Mouse (Mus musculus) stomach, embryonic 15.5 days (tissue): ENCODE measurements around the gene Camta2. TPM values are rescaled to one million over a fixed set of nuclear protein-coding genes. Genes with fewer than 3 reads are reported as not detected.
A peak's percentile ranks its signal among the peaks of the same experiment; 100 is the strongest.

Experiments
- ATAC-seq: fragments of 200-750 bp; cut with Nextera tagmentation; 2 replicates; pipeline ENCODE4 v1.8.0; 2017; ENCODE audit warnings: low read depth, moderate number of reproducible peaks, moderate TSS enrichment; ENCODE audit not compliant: insufficient read depth, low FRiP score
- H3K27ac ChIP-seq: fragments of 300-500 bp; sonication (generic); 2 replicates; pipeline ENCODE4 v1.5.1; 2015; ENCODE audit warnings: mild to moderate bottlenecking, inconsistent platforms
- H3K27me3 ChIP-seq: fragments of 300-500 bp; sonication (generic); replicated peaks from 2 replicates; pipeline ENCODE4 v1.6.1; 2015; ENCODE audit warnings: inconsistent platforms
- H3K36me3 ChIP-seq: fragments of 300-500 bp; sonication (generic); 2 replicates; pipeline ENCODE4 v1.6.1; 2015; ENCODE audit warnings: inconsistent platforms
- H3K4me1 ChIP-seq: fragments of 300-500 bp; sonication (generic); 2 replicates; pipeline ENCODE4 v1.6.1; 2015; ENCODE audit warnings: inconsistent platforms
- H3K4me2 ChIP-seq: fragments of 300-500 bp; sonication (generic); 2 replicates; pipeline ENCODE4 v1.6.1; 2015; ENCODE audit warnings: mild to moderate bottlenecking, inconsistent platforms
- H3K4me3 ChIP-seq: fragments of 300-500 bp; sonication (generic); replicated peaks from 2 replicates; pipeline ENCODE4 v1.5.1; 2015; ENCODE audit warnings: inconsistent platforms
- H3K9ac ChIP-seq: fragments of 300-500 bp; sonication (generic); 2 replicates; pipeline ENCODE4 v1.6.1; 2015; ENCODE audit warnings: inconsistent platforms
- H3K9me3 ChIP-seq: fragments of 300-500 bp; sonication (generic); 2 replicates; pipeline ENCODE4 v1.6.1; 2016; ENCODE audit warnings: inconsistent platforms
- WGBS: fragments of 180-500 bp; shearing (Covaris S2); methylation state at CpG from one replicate; pipeline ENCODE4 v1.1.7; 2015; 5-methylcytosine and 5-hydroxymethylcytosine counted together
- microRNA-seq: library from miRNA; unstranded; fragments of <30 nt; microRNA quantifications from one replicate; pipeline ENCODE4, GENCODE M21; 2016
- polyA plus RNA-seq: library from polyadenylated mRNA; unstranded; fragments of >200 nt; fragmentation: Nextera tagmentation; extraction: Ambion mirVana; gene quantifications from 2 replicates; pipeline ENCODE4 v1.2.1, GENCODE M21; 2015

Camta2 gene
- polyA plus RNA-seq, 1 experiment from 2014 or later, result 13.0 TPM

DNA sequence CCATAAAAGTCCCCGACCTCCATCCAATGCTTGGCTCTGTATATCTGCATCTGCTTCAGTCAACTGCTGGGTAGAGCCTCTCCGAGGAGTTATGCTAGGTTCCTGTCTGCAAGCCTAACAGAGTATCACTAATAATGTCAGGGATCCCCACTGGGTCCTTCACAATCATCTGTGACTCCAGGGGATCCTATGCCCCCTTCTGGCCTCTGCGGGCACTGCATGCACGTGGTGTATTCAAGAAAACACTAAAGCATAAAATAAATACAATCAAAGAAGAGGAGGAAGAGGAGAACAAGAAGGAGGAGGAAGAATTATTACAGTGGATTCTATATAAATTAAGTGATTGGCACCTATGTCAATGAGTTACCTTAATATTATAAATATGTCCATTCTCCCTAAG, 62.4 kb downstream of the Camta2 start:
- WGBS, result 48% methylated on average over 4 of the region's 4 CpGs
- Histone ChIP-seq H3K4me2 (no peak overlapping the region), H3K27me3 (no peaks in the 10 kb centered on the region), H3K9ac (no peak overlapping the region), H3K4me1 (no peaks in the 10 kb centered on the region; the same call in 1 of the 2 replicates), H3K9me3 (no peaks in the 10 kb centered on the region), H3K4me3 (no peak overlapping the region), H3K27ac (no peak overlapping the region), H3K36me3 (no peaks in the 10 kb centered on the region)
- ATAC-seq, result no peak

DNA sequence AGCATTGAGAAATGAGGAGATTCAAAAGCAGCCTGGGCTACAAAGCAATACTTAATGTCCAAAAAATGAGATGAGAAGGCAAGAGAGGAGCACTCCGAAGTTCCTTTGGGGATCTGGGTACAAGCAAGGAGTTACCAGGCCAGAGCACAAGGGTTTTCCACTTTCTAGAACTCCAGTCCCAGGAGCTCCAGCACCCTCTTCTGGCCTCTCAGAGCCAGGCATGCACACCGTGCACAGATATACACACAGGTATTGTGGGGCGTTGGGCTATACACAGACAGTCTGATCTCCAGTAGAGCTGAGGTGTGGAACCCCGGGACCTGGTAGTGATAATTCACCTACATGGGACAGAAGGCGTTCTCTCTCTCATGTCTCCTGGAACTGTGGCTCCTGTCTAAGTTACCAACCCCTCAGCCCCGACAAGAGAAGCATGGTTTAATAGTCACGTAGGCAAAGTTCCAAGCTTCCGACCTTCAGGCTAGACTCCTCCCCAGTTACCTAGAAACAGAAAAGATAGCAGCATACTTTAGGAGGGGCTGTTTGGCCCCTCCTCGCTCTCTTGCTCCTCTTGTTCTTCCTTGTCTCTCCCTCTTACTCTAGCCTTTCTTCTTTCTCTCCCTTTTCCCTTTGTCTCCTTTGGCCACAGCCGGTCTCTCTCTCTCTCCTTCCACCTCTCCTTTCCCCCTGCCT, 64.7 kb downstream of the Camta2 start:
- H3K4me1 ChIP-seq, result no peaks in the 10 kb centered on the region; the same call in 1 of the 2 replicates
- no peak overlapping the region for H3K4me2 ChIP-seq
- H3K4me3 ChIP-seq, result no peak overlapping the region
- WGBS, result 75% methylated on average over 10 of the region's 10 CpGs
- no peak overlapping the region for H3K27ac ChIP-seq
- no peaks in the 10 kb centered on the region for H3K36me3 ChIP-seq
- H3K9ac ChIP-seq, result no peak overlapping the region
- no peaks in the 10 kb centered on the region for H3K27me3 ChIP-seq
- ATAC-seq, result peak; percentile 16; the same call in 1 of the 2 replicates
- no peaks in the 10 kb centered on the region for H3K9me3 ChIP-seq

DNA sequence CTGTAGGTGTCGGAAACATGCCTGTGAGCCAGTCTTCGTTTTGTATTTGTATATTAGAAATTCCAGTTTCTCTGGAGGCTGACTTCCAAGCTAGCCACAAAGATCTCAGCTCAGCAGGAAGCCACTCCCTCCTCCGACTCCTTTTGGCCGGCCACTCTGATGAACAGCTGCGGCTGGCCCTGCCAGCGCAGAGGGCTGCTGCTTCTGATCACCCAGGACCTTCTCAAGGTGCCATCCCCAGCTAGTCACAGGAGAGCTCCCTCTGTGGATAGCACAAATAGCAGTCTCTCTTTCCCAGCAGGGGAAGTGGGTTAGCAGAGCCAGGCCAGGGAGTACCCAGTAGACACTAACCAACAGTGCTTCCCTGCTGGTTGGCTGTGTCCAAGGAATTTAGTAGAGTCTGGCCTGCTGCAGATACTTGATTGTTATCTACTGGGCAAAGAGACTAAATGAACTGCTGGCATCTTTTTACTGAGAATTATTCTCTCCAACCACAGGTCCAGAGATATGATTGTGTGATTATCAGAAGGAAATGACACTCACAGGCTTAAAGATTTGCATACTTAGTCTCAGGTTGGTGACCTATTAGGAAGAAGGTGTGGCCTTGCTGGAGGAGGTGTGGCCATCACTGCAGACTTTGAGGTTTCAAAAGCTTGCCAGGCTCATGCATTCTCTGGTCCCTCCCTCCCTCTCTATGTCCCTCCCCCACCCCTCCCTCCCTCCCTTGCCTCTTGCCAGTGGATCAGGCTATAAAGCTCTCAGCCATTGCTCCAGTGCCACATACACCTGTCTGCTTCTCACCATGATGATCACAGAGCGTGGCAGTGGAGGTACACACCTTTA, 65.7 kb downstream of the Camta2 start:
- 36% methylated on average over 7 of the region's 7 CpGs for WGBS
- no peak overlapping the region for H3K4me3 ChIP-seq
- H3K27ac ChIP-seq, result no peak overlapping the region
- no peak; the same call in 1 of the 2 replicates for ATAC-seq
- H3K4me1 ChIP-seq, result no peaks in the 10 kb centered on the region; the same call in 1 of the 2 replicates
- H3K9me3 ChIP-seq, result no peaks in the 10 kb centered on the region
- H3K36me3 ChIP-seq, result no peaks in the 10 kb centered on the region
- no peak overlapping the region for H3K4me2 ChIP-seq
- no peaks in the 10 kb centered on the region for H3K27me3 ChIP-seq
- H3K9ac ChIP-seq, result no peak overlapping the region

Small RNA genes within 50 kb of the gene (microRNA-seq; reads per million reads assigned to microRNA genes)
- not detected for gene Mir6925

Other genes starting within 250 kb of the Camta2 start
- 36.1 and 40.6 TPM in 2 replicates for gene Med11, start 236.2 kb downstream of the Camta2 start, polyA plus RNA-seq
- gene Zmynd15, start 228.7 kb downstream of the Camta2 start, polyA plus RNA-seq, result 0.73 and 0.75 TPM in 2 replicates
- 7.3 and 8.8 TPM in 2 replicates for gene Cxcl16, start 228.1 kb downstream of the Camta2 start, polyA plus RNA-seq
- gene Tm4sf5, start 182.9 kb downstream of the Camta2 start, polyA plus RNA-seq, result 65.0 and 71.2 TPM in 2 replicates
- gene Vmo1, start 173.5 kb downstream of the Camta2 start, polyA plus RNA-seq, result 0.62 TPM in 1 of 2 replicates, not detected in the other
- gene Gltpd2, start 168.9 kb downstream of the Camta2 start, polyA plus RNA-seq, result 2.1 and 3.3 TPM in 2 replicates
- gene Psmb6, start 162.7 kb downstream of the Camta2 start, polyA plus RNA-seq, result 689 and 690 TPM in 2 replicates
- not detected in 2 replicates for gene Gm40193, start 155.2 kb downstream of the Camta2 start, polyA plus RNA-seq
- gene Pld2, start 148.0 kb downstream of the Camta2 start, polyA plus RNA-seq, result 12.9 and 13.7 TPM in 2 replicates
- 14.9 and 15.9 TPM in 2 replicates for gene Mink1, start 125.2 kb downstream of the Camta2 start, polyA plus RNA-seq
- 0.23 TPM in 1 of 2 replicates, not detected in the other for gene 4930544D05Rik, start 72.3 kb downstream of the Camta2 start, polyA plus RNA-seq
- not detected in 2 replicates for gene Chrne, start 68.9 kb downstream of the Camta2 start, polyA plus RNA-seq
- 0.09 and 0.19 TPM in 2 replicates for gene Gp1ba, start 49.0 kb downstream of the Camta2 start, polyA plus RNA-seq
- 97.2 and 108 TPM in 2 replicates for gene Rnf167, start 40.9 kb downstream of the Camta2 start, polyA plus RNA-seq
- 150 and 151 TPM in 2 replicates for gene Slc25a11, start 40.6 kb downstream of the Camta2 start, polyA plus RNA-seq
- gene Pfn1, start 33.5 kb downstream of the Camta2 start, polyA plus RNA-seq, result 1,701 and 2,042 TPM in 2 replicates
- gene Eno3, start 30.9 kb downstream of the Camta2 start, polyA plus RNA-seq, result 13.9 and 16.6 TPM in 2 replicates
- gene Spag7, start 18.7 kb downstream of the Camta2 start, polyA plus RNA-seq, result 152 and 156 TPM in 2 replicates
- gene Inca1, start 12.1 kb upstream of the Camta2 start, polyA plus RNA-seq, result 1.1 and 1.4 TPM in 2 replicates
- gene Kif1c, start 12.4 kb upstream of the Camta2 start, polyA plus RNA-seq, result 4.2 and 4.6 TPM in 2 replicates
- gene Zfp3, start 76.1 kb upstream of the Camta2 start, polyA plus RNA-seq, result 5.5 and 6.9 TPM in 2 replicates
- 0.35 and 0.61 TPM in 2 replicates for gene Scimp, start 124.5 kb upstream of the Camta2 start, polyA plus RNA-seq
- 36.8 and 41.1 TPM in 2 replicates for gene Rabep1, start 156.7 kb upstream of the Camta2 start, polyA plus RNA-seq